In the genomic region with DNA sequence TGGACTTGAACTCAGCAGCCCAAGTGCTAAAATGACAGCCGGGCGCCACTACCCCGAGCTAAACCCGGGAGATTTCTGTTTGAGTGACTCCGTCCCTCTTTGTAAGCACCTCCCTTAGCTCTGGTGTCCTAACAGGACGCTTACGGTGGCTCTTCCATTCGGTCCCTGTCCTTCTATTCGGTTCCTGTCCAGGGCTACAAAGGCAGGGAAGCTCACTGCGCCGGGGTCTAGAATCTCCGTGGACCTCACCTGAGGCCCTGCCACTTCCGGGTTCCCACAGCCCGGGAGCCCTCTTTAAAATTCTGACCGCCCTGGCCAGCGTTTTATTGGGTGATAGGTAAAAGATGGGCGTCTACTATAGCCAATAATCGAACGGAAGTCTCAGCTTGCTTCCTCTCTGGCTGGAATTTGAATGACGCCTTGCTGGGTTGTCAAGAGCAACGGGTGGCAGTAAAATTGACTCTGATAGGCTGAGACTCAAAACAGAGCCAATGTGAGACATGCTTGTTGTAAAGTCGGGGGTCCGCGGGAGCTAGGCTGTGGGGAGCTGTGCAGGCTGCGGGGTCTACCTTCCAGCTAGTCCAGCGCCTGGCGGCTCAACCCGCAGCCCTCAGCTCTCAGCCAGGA, we compare ENCODE assay signal across 8 mouse cellular contexts. TPM values are rescaled to one million over a fixed set of nuclear protein-coding genes. Genes with fewer than 3 reads are reported as not detected.
DNase-seq lines count a peak whose midpoint lies in the region; ATAC-seq lines count a peak whose summit lies in the region.

A gene (minus strand): TSS at position 295 of the 627 bp plus-strand sequence.
A gene (plus strand): TSS at position 494 of the 627 bp plus-strand sequence.

- intact Hi-C loops in gastrocnemius, postnatal 14 days (cut with DNase I; ENCODE audit: low total_unique reads), result no loop called here
- intact Hi-C loops in left cerebral cortex, postnatal 10 days (cut with DNase I), result no loop called here

- DNase-seq in adrenal gland, adult (ENCODE audit: inconsistent age in 2 of 2, low spot score in 1 of 2), result peak; percentile 94 to 99
- peak; percentile 99 for DNase-seq in embryo, embryonic 10.5 days (ENCODE audit: low spot score)
- DNase-seq in gastrocnemius, postnatal 14 days, result peak; percentile 83
- peak; percentile 91 to 99 for DNase-seq in left cerebral cortex, postnatal 10 days (ENCODE audit: extremely low spot score in 1 of 2, low spot score in 2 of 2)
- peak; percentile 96 for DNase-seq in right cerebral cortex, postnatal 25 days
- peak; percentile 90 to 92 for DNase-seq in urinary bladder, postnatal 4 days (ENCODE audit: low spot score in 2 of 2)

- peak; percentile 98 for ATAC-seq in inflammation-experienced regulatory T-cells, adult 6 months
- ATAC-seq in megakaryocyte-erythroid progenitor cell, adult 5-6 weeks (replicated peaks; ENCODE audit: low FRiP score, low TSS enrichment, poor library complexity, severe bottlenecking), result peak; percentile 93

RNA-seq across cellular contexts. Expression of the first gene that starts in this region (rescaled TPM):
- 1 to 10 TPM; 1.3 to 1.5 TPM for total RNA-seq in gastrocnemius, postnatal 14 days (2021)
- 10 to 100 TPM; 32.3 to 41.3 (median 34.6) TPM for polyA plus RNA-seq in inflammation-experienced regulatory T-cells, adult 6 months (2017; shearing (Covaris generic))
- 10 to 100 TPM in 1 of 2 experiments, 1 to 10 TPM in 1; 8.7 to 10.6 TPM for total RNA-seq in left cerebral cortex, postnatal 10 days (2021)
- total RNA-seq in megakaryocyte-erythroid progenitor cell, adult 5-6 weeks (2014; fragmentation: Nextera tagmentation), result 21.8 and 28.4 TPM in 2 replicates
- total RNA-seq in megakaryocyte-erythroid progenitor cell, adult 5-6 weeks (2017), result 20.4 and 23.4 TPM in 2 replicates

RNA-seq across cellular contexts. Expression of the second gene that starts in this region (rescaled TPM):
- total RNA-seq in gastrocnemius, postnatal 14 days (2021), result 1 to 10 TPM; 5.7 to 5.9 TPM
- polyA plus RNA-seq in inflammation-experienced regulatory T-cells, adult 6 months (2017; shearing (Covaris generic)), result 10 to 100 TPM; 10.6 to 22.9 (median 17.3) TPM
- total RNA-seq in left cerebral cortex, postnatal 10 days (2021), result 10 to 100 TPM; 21.5 to 24.7 TPM
- total RNA-seq in megakaryocyte-erythroid progenitor cell, adult 5-6 weeks (2014; fragmentation: Nextera tagmentation), result 18.0 and 25.1 TPM in 2 replicates
- total RNA-seq in megakaryocyte-erythroid progenitor cell, adult 5-6 weeks (2017), result 17.9 and 26.0 TPM in 2 replicates

Comparison
In these comparisons a context has a peak if more than half of its experiments do, and no peak if none do; other contexts are left out.
1. Peak in every context shown above with its lines: DNase-seq and ATAC-seq.